Mouse (Mus musculus) kidney, adult 2 months (tissue): ENCODE results near the gene Tbc1d1.

Experiments used
- CTCF ChIP-seq: fragments of 200-500 bp; conservative IDR thresholded peaks from 2 replicates; pipeline ENCODE4 v1.5.1; 2011; ENCODE audit warnings: low read depth, mild to moderate bottlenecking, control low read depth, low read length, moderate library complexity, mixed read lengths; ENCODE audit not compliant: insufficient read depth, insufficient read length
- POLR2A ChIP-seq: fragments of 200-500 bp; IDR thresholded peaks from one replicate; pipeline ENCODE4 v1.6.1; 2011; ENCODE audit warnings: low read depth, low read length, control low read depth

DNA sequence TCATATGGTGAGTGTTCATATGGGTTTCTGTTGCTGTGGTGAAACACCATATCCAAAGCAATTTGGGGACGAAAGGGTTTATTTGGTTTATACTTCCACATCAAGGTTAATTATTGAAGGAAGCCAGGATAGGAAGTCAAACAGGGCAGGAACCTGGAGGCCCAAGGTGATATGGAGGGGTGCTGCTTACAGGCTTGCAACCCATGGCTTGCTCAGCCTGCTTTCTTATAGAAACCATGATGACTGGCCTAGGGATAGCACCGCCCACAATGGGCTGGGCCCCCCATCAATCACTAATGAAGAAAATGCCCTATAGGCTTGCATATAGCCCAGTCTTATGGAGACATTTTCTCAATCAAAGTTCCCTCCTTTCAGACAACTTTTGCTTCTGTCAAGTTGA lies 110.4 kb downstream of the Tbc1d1 start:
- no peak for TF ChIP-seq CTCF
- TF ChIP-seq POLR2A: no peak
